Mouse (Mus musculus) myocyte (in vitro differentiated cells): Measurements from ENCODE around the gene Sdf2. TPM values are rescaled to one million over a fixed set of nuclear protein-coding genes. Genes with fewer than 3 reads are reported as not detected.

Experiments
- H3K27me3 ChIP-seq: one replicate; pipeline ENCODE4 v1.6.1; 2011; ENCODE audit not compliant: control insufficient read depth, insufficient read depth, insufficient read length
- H3K36me3 ChIP-seq: one replicate; pipeline ENCODE4 v1.6.1; 2011; ENCODE audit not compliant: control insufficient read depth, insufficient read depth
- H3K4me2 ChIP-seq: one replicate; pipeline ENCODE4 v1.6.1; 2011; ENCODE audit warnings: low read depth, control low read depth
- H3K4me3 ChIP-seq: one replicate; pipeline ENCODE4 v1.5.1; 2011; ENCODE audit warnings: mild to moderate bottlenecking, control low read depth, moderate library complexity
- H3K79me2 ChIP-seq: one replicate; pipeline ENCODE4 v1.6.1; 2011; ENCODE audit not compliant: control insufficient read depth, insufficient read depth
- H3ac ChIP-seq: one replicate; pipeline ENCODE4 v1.6.1; 2011; ENCODE audit not compliant: control insufficient read depth, insufficient read length
- CEBPB ChIP-seq: IDR thresholded peaks from 2 replicates; pipeline ENCODE4 v1.6.1; 2011; ENCODE audit warnings: mild to moderate bottlenecking, moderate library complexity; ENCODE audit not compliant: poor library complexity, insufficient read depth, severe bottlenecking
- E2F4 ChIP-seq: IDR thresholded peaks from one replicate; pipeline ENCODE4 v1.6.1; 2011; ENCODE audit warnings: mild to moderate bottlenecking, control low read depth, moderate library complexity; ENCODE audit not compliant: insufficient read depth
- MAX ChIP-seq: IDR thresholded peaks from one replicate; pipeline ENCODE4 v1.6.1; 2011; ENCODE audit warnings: low read depth, mild to moderate bottlenecking, control low read depth
- MYOD1 ChIP-seq, 3 experiments: IDR thresholded peaks; one replicate each; pipeline ENCODE4 v1.6.1; 2011; ENCODE audit warnings: control low read depth in 2 of 3, low read depth in 2 of 3, mild to moderate bottlenecking in 2 of 3, moderate library complexity in 1 of 3; ENCODE audit not compliant: insufficient read length in 2 of 3, control insufficient read depth in 1 of 3
- MYOG ChIP-seq, 3 experiments: IDR thresholded peaks; one replicate each; pipeline ENCODE4 v1.6.1; 2011; ENCODE audit warnings: control low read depth in 2 of 3, low read depth in 2 of 3, mild to moderate bottlenecking in 2 of 3; ENCODE audit not compliant: insufficient read length in 2 of 3, control insufficient read depth in 1 of 3, insufficient read depth in 1 of 3
- POLR2A ChIP-seq: IDR thresholded peaks from one replicate; pipeline ENCODE4 v1.6.1; 2011; ENCODE audit warnings: low read depth, mild to moderate bottlenecking, control low read depth, moderate library complexity; ENCODE audit not compliant: insufficient read length
- POLR2AphosphoS2 ChIP-seq: IDR thresholded peaks from one replicate; pipeline ENCODE4 v1.6.1; 2011; ENCODE audit warnings: low read depth, control low read depth; ENCODE audit not compliant: insufficient read length
- REST ChIP-seq: IDR thresholded peaks from one replicate; pipeline ENCODE4 v1.6.1; 2011; ENCODE audit warnings: mild to moderate bottlenecking, control low read depth, moderate library complexity; ENCODE audit not compliant: insufficient read depth, insufficient read length
- SRF ChIP-seq: IDR thresholded peaks from one replicate; pipeline ENCODE4 v1.6.1; 2011; ENCODE audit warnings: low read depth; ENCODE audit not compliant: control insufficient read depth, insufficient read length
- TCF12 ChIP-seq: IDR thresholded peaks from one replicate; pipeline ENCODE4 v1.6.1; 2011; ENCODE audit warnings: mild to moderate bottlenecking, control low read depth; ENCODE audit not compliant: poor library complexity, insufficient read depth, severe bottlenecking
- TCF3 ChIP-seq: IDR thresholded peaks from one replicate; pipeline ENCODE4 v1.6.1; 2011; ENCODE audit warnings: low read depth, control low read depth; ENCODE audit not compliant: insufficient read length
- USF1 ChIP-seq: IDR thresholded peaks from one replicate; pipeline ENCODE4 v1.6.1; 2011; ENCODE audit warnings: low read depth, mild to moderate bottlenecking, control low read depth, moderate library complexity
- polyA plus RNA-seq: library from polyadenylated mRNA; unstranded; fragments of >200 nt; fragmentation: generic; extraction: Trizol; gene quantifications from one replicate; pipeline ENCODE4 v1.2.1, GENCODE M21; 2012; ENCODE audit warnings: missing spikeins

Sdf2 gene
- polyA plus RNA-seq: 98.6 TPM

GRCm38 (mm10) chr11:78245627-78246317 is at the start of gene Sdf2, which contains the start of gene Supt6:
TSS of gene Sdf2 (plus strand) at chr11:78245746.
TSS of gene Supt6 (minus strand) at chr11:78245987.
- peak within 1 kb of the TSS; percentile 85 for H3K4me2 ChIP-seq
- peaks cover 90% of the 10 kb centered on the region for H3K79me2 ChIP-seq
- no peaks in the 10 kb centered on the region for H3K27me3 ChIP-seq
- H3ac ChIP-seq: peak within 1 kb of the TSS; percentile 72
- TF ChIP-seq SRF: no peak
- TF ChIP-seq MAX: no peak
- peak; percentile 98 for TF ChIP-seq POLR2A
- TF ChIP-seq E2F4: no peak
- no peak for TF ChIP-seq TCF12
- TF ChIP-seq POLR2AphosphoS2: peak; percentile 97
- TF ChIP-seq MYOD1 (IDR thresholded peaks at IDR 0.05; ENCODE audit: control insufficient read depth in 1 of 3, insufficient read length in 2 of 3, low read depth in 2 of 3): no peak
- TF ChIP-seq CEBPB: no peak
- TF ChIP-seq REST: no peak
- H3K4me3 ChIP-seq: peak within 1 kb of the TSS; percentile 97
- no peaks in the 10 kb centered on the region for H3K36me3 ChIP-seq

- no peak overlapping the region for H3ac ChIP-seq
- H3K4me2 ChIP-seq: no peak overlapping the region
- H3K36me3 ChIP-seq: peaks cover 4% of the 10 kb centered on the region
- TF ChIP-seq USF1 (no peak), E2F4 (no peak), POLR2AphosphoS2 (no peak), TCF12 (no peak), TCF3 (no peak), SRF (no peak), REST (no peak), CEBPB (no peak), POLR2A (no peak), MAX (no peak), MYOG (IDR thresholded peaks at IDR 0.05; ENCODE audit: control insufficient read depth in 1 of 3, insufficient read depth in 1 of 3, insufficient read length in 2 of 3, low read depth in 2 of 3) (no peak), MYOD1 (IDR thresholded peaks at IDR 0.05; ENCODE audit: control insufficient read depth in 1 of 3, insufficient read length in 2 of 3, low read depth in 2 of 3) (no peak)
- no peak overlapping the region for H3K4me3 ChIP-seq
- no peaks in the 10 kb centered on the region for H3K27me3 ChIP-seq
- H3K79me2 ChIP-seq: no peaks in the 10 kb centered on the region
Measured at GRCm38 (mm10) chr11:78202372-78202771, 43.2 kb upstream of the Sdf2 start.

- peaks cover 4% of the 10 kb centered on the region for H3K36me3 ChIP-seq
- no peak overlapping the region for H3ac ChIP-seq
- TF ChIP-seq POLR2A: no peak
- TF ChIP-seq TCF12: no peak
- TF ChIP-seq MAX: no peak
- no peak overlapping the region for H3K4me3 ChIP-seq
- H3K79me2 ChIP-seq: no peaks in the 10 kb centered on the region
- H3K27me3 ChIP-seq: no peaks in the 10 kb centered on the region
- H3K4me2 ChIP-seq: no peak overlapping the region
Measured at GRCm38 (mm10) chr11:78204287-78204686, 41.3 kb upstream of the Sdf2 start.

- no peak for TF ChIP-seq USF1
- TF ChIP-seq TCF12: no peak
- no peak for TF ChIP-seq E2F4
- TF ChIP-seq MYOD1 (IDR thresholded peaks at IDR 0.05; ENCODE audit: control insufficient read depth in 1 of 3, insufficient read length in 2 of 3, low read depth in 2 of 3): no peak
- TF ChIP-seq CEBPB: no peak
- no peak for TF ChIP-seq TCF3
- no peak for TF ChIP-seq MAX
- no peak for TF ChIP-seq POLR2AphosphoS2
- TF ChIP-seq REST: no peak
- TF ChIP-seq MYOG (IDR thresholded peaks at IDR 0.05; ENCODE audit: control insufficient read depth in 1 of 3, insufficient read depth in 1 of 3, insufficient read length in 2 of 3, low read depth in 2 of 3): no peak
- no peak for TF ChIP-seq SRF
- no peak overlapping the region for H3K4me3 ChIP-seq
- no peak overlapping the region for H3K4me2 ChIP-seq
- no peaks in the 10 kb centered on the region for H3K79me2 ChIP-seq
- H3ac ChIP-seq: no peak overlapping the region
- peaks cover 15% of the 10 kb centered on the region for H3K36me3 ChIP-seq
- no peaks in the 10 kb centered on the region for H3K27me3 ChIP-seq
Measured at GRCm38 (mm10) chr11:78205361-78206206, 40.0 kb upstream of the Sdf2 start.
